Mouse (Mus musculus) intestine, embryonic 14.5 days (tissue): Measurements from ENCODE around the gene Ttc7b. TPM values are rescaled to one million over a fixed set of nuclear protein-coding genes. Genes with fewer than 3 reads are reported as not detected.
A peak's percentile ranks its signal among the peaks of the same experiment; 100 is the strongest.

Source experiments
- ATAC-seq: fragments of 200-750 bp; cut with Nextera tagmentation; replicated peaks from 2 replicates; pipeline ENCODE4 v1.8.0; 2017; ENCODE audit warnings: low read depth, moderate number of reproducible peaks, moderate TSS enrichment, moderate library complexity; ENCODE audit not compliant: low FRiP score, low TSS enrichment
- DNase-seq: peaks from one replicate; pipeline ENCODE4 v3.0.0-alpha.2; 2018; ENCODE audit warnings: low spot score
- H3K27ac ChIP-seq: fragments of 300-500 bp; sonication (generic); 2 replicates; pipeline ENCODE4 v1.5.1; 2014; ENCODE audit warnings: low read depth, mild to moderate bottlenecking, control low read depth
- H3K27me3 ChIP-seq: fragments of 300-500 bp; sonication (generic); replicated peaks from 2 replicates; pipeline ENCODE4 v1.6.1; 2014; ENCODE audit warnings: low read length, control low read depth; ENCODE audit not compliant: control insufficient read depth, insufficient read depth
- H3K36me3 ChIP-seq: fragments of 300-500 bp; sonication (generic); 2 replicates; pipeline ENCODE4 v1.6.1; 2014; ENCODE audit warnings: low read length, control low read depth; ENCODE audit not compliant: control insufficient read depth, insufficient read depth
- H3K4me1 ChIP-seq: fragments of 300-500 bp; sonication (generic); replicated peaks from 2 replicates; pipeline ENCODE4 v1.6.1; 2014; ENCODE audit warnings: low read length, control low read depth, mixed read lengths; ENCODE audit not compliant: control insufficient read depth, insufficient read depth
- H3K4me2 ChIP-seq: fragments of 300-500 bp; sonication (generic); 2 replicates; pipeline ENCODE4 v1.6.1; 2014; ENCODE audit warnings: low read length
- H3K4me3 ChIP-seq: fragments of 300-500 bp; sonication (generic); 2 replicates; pipeline ENCODE4 v1.5.1; 2014; ENCODE audit warnings: low read depth, low read length, control low read depth, mixed read lengths
- H3K9ac ChIP-seq: fragments of 300-500 bp; sonication (generic); 2 replicates; pipeline ENCODE4 v1.6.1; 2014; ENCODE audit warnings: mild to moderate bottlenecking, low read length
- H3K9me3 ChIP-seq: fragments of 300-500 bp; sonication (generic); 2 replicates; pipeline ENCODE4 v1.6.1; 2016; ENCODE audit warnings: low read length, control low read depth; ENCODE audit not compliant: control insufficient read depth
- WGBS: fragments of 180-500 bp; shearing (Covaris S2); extraction: QIAGEN DNeasy Blood & Tissue Kit; methylation state at CpG from one replicate; pipeline ENCODE4 v1.1.7; 2014; 5-methylcytosine and 5-hydroxymethylcytosine counted together
- polyA plus RNA-seq: library from polyadenylated mRNA; unstranded; fragments of >200 nt; fragmentation: Nextera tagmentation; extraction: Ambion mirVana; gene quantifications from 2 replicates; pipeline ENCODE4 v1.2.1, GENCODE M21; 2014

Ttc7b gene
- polyA plus RNA-seq: 5.9 TPM in 2 replicates

- Histone ChIP-seq H3K4me2 (peak within 1 kb of the TSS; percentile 71), H3K9ac (peak within 1 kb of the TSS; percentile 93), H3K4me1 (peaks cover 12% of the 10 kb centered on the region; the same call in 1 of the 2 replicates), H3K36me3 (no peaks in the 10 kb centered on the region), H3K27ac (peak within 1 kb of the TSS; percentile 71), H3K4me3 (peak within 1 kb of the TSS; percentile 86), H3K27me3 (no peaks in the 10 kb centered on the region), H3K9me3 (no peaks in the 10 kb centered on the region)
- 1% methylated on average over 33 of the region's 42 CpGs for WGBS
- ATAC-seq: peak; percentile 81
- peak; percentile 74 for DNase-seq
Measured at GRCm38 (mm10) chr12:100520794-100521186, at the start of gene Ttc7b. Ttc7b (minus strand) TSS chr12:100520826.

- no peak for DNase-seq
- H3K27me3 ChIP-seq: no peaks in the 10 kb centered on the region
- no peak overlapping the region for H3K4me2 ChIP-seq
- H3K9ac ChIP-seq: no peak overlapping the region
- 81% methylated on average over 7 of the region's 7 CpGs for WGBS
- peaks cover 2% of the 10 kb centered on the region; the same call in 1 of the 2 replicates for H3K36me3 ChIP-seq
- H3K27ac ChIP-seq: no peak overlapping the region
- no peak for ATAC-seq
- no peaks in the 10 kb centered on the region for H3K9me3 ChIP-seq
- no peak overlapping the region for H3K4me3 ChIP-seq
- no peaks in the 10 kb centered on the region for H3K4me1 ChIP-seq
Measured at GRCm38 (mm10) chr12:100568831-100569230, 48.2 kb upstream of the Ttc7b start.

- Histone ChIP-seq H3K36me3 (peaks cover 4% of the 10 kb centered on the region; the same call in 1 of the 2 replicates), H3K4me3 (no peak overlapping the region), H3K4me2 (no peak overlapping the region), H3K9me3 (no peaks in the 10 kb centered on the region), H3K9ac (no peak overlapping the region), H3K27ac (no peak overlapping the region), H3K27me3 (no peaks in the 10 kb centered on the region), H3K4me1 (no peaks in the 10 kb centered on the region)
- 81% methylated on average over 6 of the region's 6 CpGs for WGBS
- DNase-seq: no peak
- ATAC-seq: no peak
Measured at GRCm38 (mm10) chr12:100568105-100568504, 47.5 kb upstream of the Ttc7b start.

GRCm38 (mm10) chr12:100567627-100568026 lies 47.0 kb upstream of the Ttc7b start:
- Histone ChIP-seq H3K27me3 (no peaks in the 10 kb centered on the region), H3K9me3 (no peaks in the 10 kb centered on the region), H3K4me1 (no peaks in the 10 kb centered on the region), H3K4me3 (no peak overlapping the region), H3K9ac (no peak overlapping the region), H3K27ac (no peak overlapping the region), H3K4me2 (no peak overlapping the region), H3K36me3 (peaks cover 5% of the 10 kb centered on the region; the same call in 1 of the 2 replicates)
- WGBS: 80% methylated on average over 3 of the region's 3 CpGs
- DNase-seq (no peak), ATAC-seq (no peak)

- H3K27ac ChIP-seq: no peak overlapping the region
- ATAC-seq: no peak
- H3K27me3 ChIP-seq: no peaks in the 10 kb centered on the region
- H3K4me2 ChIP-seq: no peak overlapping the region
- 81% methylated on average over 6 of the region's 6 CpGs for WGBS
- no peaks in the 10 kb centered on the region for H3K9me3 ChIP-seq
- H3K4me3 ChIP-seq: no peak overlapping the region
- no peak for DNase-seq
- no peaks in the 10 kb centered on the region for H3K4me1 ChIP-seq
- no peak overlapping the region for H3K9ac ChIP-seq
- H3K36me3 ChIP-seq: peaks cover 7% of the 10 kb centered on the region; the same call in 1 of the 2 replicates
Measured at GRCm38 (mm10) chr12:100553675-100554074, 33.0 kb upstream of the Ttc7b start.

- no peak overlapping the region for H3K4me2 ChIP-seq
- H3K9me3 ChIP-seq: no peaks in the 10 kb centered on the region
- no peaks in the 10 kb centered on the region for H3K27me3 ChIP-seq
- no peak overlapping the region for H3K27ac ChIP-seq
- H3K4me1 ChIP-seq: no peaks in the 10 kb centered on the region
- ATAC-seq: no peak
- H3K9ac ChIP-seq: no peak overlapping the region
- peaks cover 7% of the 10 kb centered on the region; the same call in 1 of the 2 replicates for H3K36me3 ChIP-seq
- WGBS: 93% methylated on average over 1 of the region's 1 CpGs
- no peak for DNase-seq
- no peak overlapping the region for H3K4me3 ChIP-seq
Measured at GRCm38 (mm10) chr12:100551972-100552371, 31.3 kb upstream of the Ttc7b start.

- H3K27ac ChIP-seq: no peak overlapping the region
- 91% methylated on average over 4 of the region's 4 CpGs for WGBS
Measured at GRCm38 (mm10) chr12:100544194-100544567, 23.6 kb upstream of the Ttc7b start.

GRCm38 (mm10) chr12:100543437-100544193 lies 23.0 kb upstream of the Ttc7b start:
- Histone ChIP-seq H3K27ac (no peak overlapping the region), H3K36me3 (no peaks in the 10 kb centered on the region), H3K9me3 (no peaks in the 10 kb centered on the region), H3K4me2 (no peak overlapping the region), H3K4me1 (no peaks in the 10 kb centered on the region), H3K4me3 (no peak overlapping the region), H3K9ac (no peak overlapping the region), H3K27me3 (no peaks in the 10 kb centered on the region)
- DNase-seq: no peak
- WGBS: 85% methylated on average over 6 of the region's 6 CpGs
- no peak for ATAC-seq

More at GRCm38 (mm10) chr12:100544194-100544567, 23.6 kb upstream of the Ttc7b start:
- Histone ChIP-seq H3K4me1 (no peaks in the 10 kb centered on the region), H3K36me3 (no peaks in the 10 kb centered on the region), H3K4me3 (no peak overlapping the region), H3K27me3 (no peaks in the 10 kb centered on the region), H3K4me2 (no peak overlapping the region), H3K9ac (no peak overlapping the region), H3K9me3 (no peaks in the 10 kb centered on the region)
- ATAC-seq (no peak), DNase-seq (no peak)

- Histone ChIP-seq H3K27me3 (no peaks in the 10 kb centered on the region), H3K9me3 (no peaks in the 10 kb centered on the region), H3K4me2 (no peak overlapping the region), H3K9ac (no peak overlapping the region), H3K27ac (no peak overlapping the region), H3K36me3 (no peaks in the 10 kb centered on the region), H3K4me1 (no peaks in the 10 kb centered on the region), H3K4me3 (no peak overlapping the region)
- ATAC-seq: no peak
- WGBS: 86% methylated on average over 6 of the region's 6 CpGs
- DNase-seq: no peak
Measured at GRCm38 (mm10) chr12:100542494-100542893, 21.9 kb upstream of the Ttc7b start.
